Mouse (Mus musculus): ENCODE results near the gene Pigz.

- no peak for TF ChIP-seq POLR2A (IDR thresholded peaks at IDR 0.05; ENCODE audit: insufficient read depth, low read depth, low read length)
- no peak for TF ChIP-seq CTCF (IDR thresholded peaks at IDR 0.05)
Observed at GRCm38 (mm10) chr16:31979501-31979900, 45.9 kb downstream of the Pigz start.

Data from heart, adult 2 months (tissue).